Mouse (Mus musculus) left cerebral cortex, postnatal 4 days (tissue): ENCODE measurements around the gene Cpne7. TPM values are rescaled to one million over a fixed set of nuclear protein-coding genes. Genes with fewer than 3 reads are reported as not detected.
A peak's percentile ranks its signal among the peaks of the same experiment; 100 is the strongest.

Experiments
- DNase-seq: peaks from one replicate; pipeline ENCODE4 v3.0.0-alpha.2; 2022
- intact Hi-C: fragments of 180-260 bp; cut with DNase I; formaldehyde crosslinking; loops from one replicate; pipeline ENCODE4 v1.15.1; 2025
- microRNA-seq: library from miRNA; unstranded; fragments of <30 nt; microRNA quantifications from one replicate; pipeline ENCODE4 v1.2.0, GENCODE M21; 2022
- total RNA-seq, 2 experiments: library from RNA; stranded (reverse); gene quantifications; 2 replicates each; pipeline ENCODE4 v1.2.3; 2021

The Cpne7 gene
- total RNA-seq, 2 experiments from 2014 or later: 39.2 to 59.4 TPM

DNA sequence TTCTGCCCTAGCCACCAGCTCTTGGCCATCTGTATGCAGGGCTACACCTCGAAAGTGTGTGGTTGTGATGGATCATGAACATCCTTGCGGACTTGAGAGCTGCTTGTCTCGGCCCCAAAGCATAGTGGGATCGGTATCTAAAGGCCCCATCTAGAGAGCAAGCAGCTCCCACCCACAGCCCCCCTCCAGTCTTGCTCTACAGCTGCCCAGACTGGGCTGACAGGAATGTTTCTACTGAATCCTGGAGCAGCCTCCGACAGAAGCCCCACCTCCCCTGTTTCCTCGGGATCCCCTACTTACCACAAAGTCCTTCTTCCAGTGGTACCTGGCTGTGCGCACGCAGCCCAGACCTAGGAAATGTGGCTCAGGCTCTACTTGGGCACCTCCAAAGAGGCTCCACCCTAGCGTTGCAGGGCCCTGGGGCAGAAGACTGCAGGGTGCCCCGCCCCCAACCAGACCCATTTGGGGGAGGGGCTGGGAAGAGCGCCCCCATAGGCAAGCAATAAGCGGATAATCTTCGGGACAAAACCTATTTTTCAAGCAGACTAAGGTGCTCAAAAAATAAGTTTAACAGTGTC is 40.8 kb downstream of the Cpne7 start, which contains the start of gene Sult5a1:
Gene Sult5a1 (minus strand): TSS at position 428 of the 578 bp plus-strand sequence.
- intact Hi-C loops: no loop called here
- peak; percentile 10 for DNase-seq

DNA sequence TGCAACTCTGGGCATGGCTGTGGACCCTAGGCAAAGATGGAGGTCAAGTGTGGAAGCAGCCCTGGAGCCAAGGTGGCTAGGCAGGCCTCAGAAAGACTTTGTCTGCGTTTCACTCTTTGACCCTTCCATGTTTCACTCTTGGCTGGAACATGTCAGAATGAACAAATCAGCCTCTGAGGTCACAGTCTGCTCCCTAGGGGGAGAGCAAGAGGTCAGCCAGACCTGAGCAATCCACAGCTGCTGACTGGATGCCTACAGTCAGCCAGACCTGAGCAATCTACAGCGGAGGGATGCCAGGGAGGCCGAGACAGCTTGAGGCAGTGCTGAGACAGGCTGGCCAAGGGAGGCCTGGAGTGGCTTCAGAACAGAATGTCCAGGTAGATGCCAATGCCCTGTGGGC is 64.2 kb downstream of the Cpne7 start:
- DNase-seq: no peak
- intact Hi-C loops: no loop called here

Small RNA genes within 50 kb of the gene (microRNA-seq; reads per million reads assigned to microRNA genes)
- gene Mir7079 (2.4 reads per million), gene Mir7080 (44.6 reads per million, percentile 44 among the genes with 10 or more reads in this experiment)

Other genes starting within 250 kb of the Cpne7 start
- gene Ankrd11, start 75.1 kb upstream of the Cpne7 start, total RNA-seq: 100 to 1,000 TPM; 138 to 143 TPM
- 10 to 100 TPM; 73.8 to 79.7 TPM for gene Spg7, start 54.4 kb upstream of the Cpne7 start, total RNA-seq
- gene Rpl13, start 15.0 kb upstream of the Cpne7 start, total RNA-seq: 100 to 1,000 TPM; 539 to 588 TPM
- not detected for gene Sult5a1, start 40.9 kb downstream of the Cpne7 start, total RNA-seq
- not detected for gene Dpep1, start 68.9 kb downstream of the Cpne7 start, total RNA-seq
- 100 to 1,000 TPM; 103 to 129 TPM for gene Chmp1a, start 95.4 kb downstream of the Cpne7 start, total RNA-seq
- gene Spata33, start 95.5 kb downstream of the Cpne7 start, total RNA-seq: 1 to 10 TPM; 7.3 to 8.9 TPM
- 10 to 100 TPM; 84.6 to 91.6 TPM for gene Cdk10, start 107.5 kb downstream of the Cpne7 start, total RNA-seq
- 10 to 100 TPM; 22.6 to 28.6 TPM for gene Spata2l, start 118.9 kb downstream of the Cpne7 start, total RNA-seq
- 10 to 100 TPM; 32.0 to 34.1 TPM for gene Zfp276, start 136.8 kb downstream of the Cpne7 start, total RNA-seq
- 10 to 100 TPM; 69.1 to 74.6 TPM for gene Vps9d1, start 137.0 kb downstream of the Cpne7 start, total RNA-seq
- 10 to 100 TPM in 1 of 2 experiments, 1 to 10 TPM in 1; 9.1 to 10.7 TPM for gene Fanca, start 201.2 kb downstream of the Cpne7 start, total RNA-seq
- gene Spire2, start 215.3 kb downstream of the Cpne7 start, total RNA-seq: 10 to 100 TPM; 25.4 to 27.0 TPM